Mouse (Mus musculus): ENCODE data around the gene Krt17. TPM values are rescaled to one million over a fixed set of nuclear protein-coding genes. Genes with fewer than 3 reads are reported as not detected.
A peak's percentile ranks its signal among the peaks of the same experiment; 100 is the strongest.

The Krt17 gene
- polyA plus RNA-seq, 1 experiment from 2014 or later = 11.6 TPM

GRCm38 (mm10) chr11:100277726-100278480 is 17.1 kb upstream of the Krt17 start:
- no peak overlapping the region for H3K4me2 ChIP-seq (ENCODE audit: low read depth, severe bottlenecking)
- no peak overlapping the region for H3K27ac ChIP-seq (replicated peaks; ENCODE audit: low read depth, low read length)
- no peaks in the 10 kb centered on the region for H3K9me3 ChIP-seq (ENCODE audit: control insufficient read depth, low read length)
- DNase-seq (ENCODE audit: low spot score) (no peak), ATAC-seq (ENCODE audit: insufficient number of reproducible peaks, low FRiP score, low TSS enrichment, low read depth) (no peak)
- H3K27me3 ChIP-seq (ENCODE audit: control insufficient read depth, insufficient read depth, low read length) = no peaks in the 10 kb centered on the region
- WGBS = 74% methylated on average over 15 of the region's 15 CpGs
- no peak overlapping the region for H3K9ac ChIP-seq (ENCODE audit: low read length)
- H3K36me3 ChIP-seq (ENCODE audit: control insufficient read depth, insufficient read depth, low read length) = no peaks in the 10 kb centered on the region
- no peak overlapping the region for H3K4me3 ChIP-seq (ENCODE audit: low read depth, low read length)
- H3K4me1 ChIP-seq (ENCODE audit: control insufficient read depth, insufficient read depth, low read length) = no peaks in the 10 kb centered on the region

GRCm38 (mm10) chr11:100275466-100275865 is 14.6 kb upstream of the Krt17 start:
- H3K9me3 ChIP-seq (ENCODE audit: control insufficient read depth, low read length) = no peaks in the 10 kb centered on the region
- no peaks in the 10 kb centered on the region for H3K36me3 ChIP-seq (ENCODE audit: control insufficient read depth, insufficient read depth, low read length)
- no peaks in the 10 kb centered on the region for H3K4me1 ChIP-seq (ENCODE audit: control insufficient read depth, insufficient read depth, low read length)
- no peaks in the 10 kb centered on the region for H3K27me3 ChIP-seq (ENCODE audit: control insufficient read depth, insufficient read depth, low read length)
- DNase-seq (ENCODE audit: low spot score) = no peak
- H3K9ac ChIP-seq (ENCODE audit: low read length) = no peak overlapping the region
- ATAC-seq (ENCODE audit: insufficient number of reproducible peaks, low FRiP score, low TSS enrichment, low read depth) = no peak
- no peak overlapping the region for H3K4me2 ChIP-seq (ENCODE audit: low read depth, severe bottlenecking)
- no peak overlapping the region for H3K27ac ChIP-seq (replicated peaks; ENCODE audit: low read depth, low read length)
- 74% methylated on average over 5 of the region's 5 CpGs for WGBS
- no peak overlapping the region for H3K4me3 ChIP-seq (ENCODE audit: low read depth, low read length)

- WGBS = 71% methylated on average over 7 of the region's 7 CpGs
- Histone ChIP-seq H3K4me2 (ENCODE audit: low read depth, severe bottlenecking) (no peak overlapping the region), H3K4me3 (ENCODE audit: low read depth, low read length) (no peak overlapping the region), H3K4me1 (ENCODE audit: control insufficient read depth, insufficient read depth, low read length) (no peaks in the 10 kb centered on the region), H3K9me3 (ENCODE audit: control insufficient read depth, low read length) (no peaks in the 10 kb centered on the region), H3K36me3 (ENCODE audit: control insufficient read depth, insufficient read depth, low read length) (no peaks in the 10 kb centered on the region), H3K27me3 (ENCODE audit: control insufficient read depth, insufficient read depth, low read length) (no peaks in the 10 kb centered on the region), H3K9ac (ENCODE audit: low read length) (no peak overlapping the region), H3K27ac (replicated peaks; ENCODE audit: low read depth, low read length) (no peak overlapping the region)
- DNase-seq (ENCODE audit: low spot score) (no peak), ATAC-seq (ENCODE audit: insufficient number of reproducible peaks, low FRiP score, low TSS enrichment, low read depth) (no peak)
Measured at GRCm38 (mm10) chr11:100274719-100275118, 13.9 kb upstream of the Krt17 start.

- DNase-seq (ENCODE audit: low spot score) (no peak), ATAC-seq (ENCODE audit: insufficient number of reproducible peaks, low FRiP score, low TSS enrichment, low read depth) (no peak)
- WGBS = 86% methylated on average over 1 of the region's 1 CpGs
- no peak overlapping the region for H3K27ac ChIP-seq (replicated peaks; ENCODE audit: low read depth, low read length)
- H3K9me3 ChIP-seq (ENCODE audit: control insufficient read depth, low read length) = no peaks in the 10 kb centered on the region
- no peak overlapping the region for H3K9ac ChIP-seq (ENCODE audit: low read length)
- H3K4me1 ChIP-seq (ENCODE audit: control insufficient read depth, insufficient read depth, low read length) = no peaks in the 10 kb centered on the region
- no peaks in the 10 kb centered on the region for H3K27me3 ChIP-seq (ENCODE audit: control insufficient read depth, insufficient read depth, low read length)
- no peak overlapping the region for H3K4me3 ChIP-seq (ENCODE audit: low read depth, low read length)
- no peak overlapping the region for H3K4me2 ChIP-seq (ENCODE audit: low read depth, severe bottlenecking)
- H3K36me3 ChIP-seq (ENCODE audit: control insufficient read depth, insufficient read depth, low read length) = no peaks in the 10 kb centered on the region
Measured at GRCm38 (mm10) chr11:100271878-100272277, 11.0 kb upstream of the Krt17 start.

GRCm38 (mm10) chr11:100269821-100270332 is 9.0 kb upstream of the Krt17 start, which contains the start of gene Krt42:
Gene Krt42 (minus strand): TSS chr11:100269871.
- Histone ChIP-seq H3K4me1 (ENCODE audit: control insufficient read depth, insufficient read depth, low read length) (no peaks in the 10 kb centered on the region), H3K36me3 (ENCODE audit: control insufficient read depth, insufficient read depth, low read length) (no peaks in the 10 kb centered on the region), H3K27me3 (ENCODE audit: control insufficient read depth, insufficient read depth, low read length) (no peaks in the 10 kb centered on the region), H3K9ac (ENCODE audit: low read length) (no peak within 1 kb of the TSS), H3K4me3 (ENCODE audit: low read depth, low read length) (no peak within 1 kb of the TSS), H3K4me2 (ENCODE audit: low read depth, severe bottlenecking) (no peak within 1 kb of the TSS), H3K9me3 (ENCODE audit: control insufficient read depth, low read length) (no peaks in the 10 kb centered on the region), H3K27ac (replicated peaks; ENCODE audit: low read depth, low read length) (no peak within 1 kb of the TSS)
- no peak for DNase-seq (ENCODE audit: low spot score)
- 88% methylated on average over 7 of the region's 7 CpGs for WGBS
- ATAC-seq (ENCODE audit: insufficient number of reproducible peaks, low FRiP score, low TSS enrichment, low read depth) = no peak

- Histone ChIP-seq H3K36me3 (ENCODE audit: control insufficient read depth, insufficient read depth, low read length) (no peaks in the 10 kb centered on the region), H3K4me3 (ENCODE audit: low read depth, low read length) (no peak overlapping the region), H3K9ac (ENCODE audit: low read length) (no peak overlapping the region), H3K9me3 (ENCODE audit: control insufficient read depth, low read length) (no peaks in the 10 kb centered on the region), H3K4me2 (ENCODE audit: low read depth, severe bottlenecking) (no peak overlapping the region), H3K27me3 (ENCODE audit: control insufficient read depth, insufficient read depth, low read length) (no peaks in the 10 kb centered on the region), H3K27ac (replicated peaks; ENCODE audit: low read depth, low read length) (no peak overlapping the region), H3K4me1 (ENCODE audit: control insufficient read depth, insufficient read depth, low read length) (no peaks in the 10 kb centered on the region)
- 19% methylated on average over 13 of the region's 13 CpGs for WGBS
- peak; percentile 46; the same call in 1 of the 2 replicates for ATAC-seq (ENCODE audit: insufficient number of reproducible peaks, low FRiP score, low TSS enrichment, low read depth)
- DNase-seq (ENCODE audit: low spot score) = peak; percentile 39
Measured at GRCm38 (mm10) chr11:100262058-100262980, 1.5 kb upstream of the Krt17 start.

- WGBS = 88% methylated on average over 9 of the region's 9 CpGs
- Histone ChIP-seq H3K4me1 (ENCODE audit: control insufficient read depth, insufficient read depth, low read length) (no peaks in the 10 kb centered on the region), H3K9me3 (ENCODE audit: control insufficient read depth, low read length) (no peaks in the 10 kb centered on the region), H3K36me3 (ENCODE audit: control insufficient read depth, insufficient read depth, low read length) (no peaks in the 10 kb centered on the region), H3K27me3 (ENCODE audit: control insufficient read depth, insufficient read depth, low read length) (no peaks in the 10 kb centered on the region), H3K4me3 (ENCODE audit: low read depth, low read length) (no peak overlapping the region), H3K27ac (replicated peaks; ENCODE audit: low read depth, low read length) (no peak overlapping the region), H3K4me2 (ENCODE audit: low read depth, severe bottlenecking) (no peak overlapping the region), H3K9ac (ENCODE audit: low read length) (no peak overlapping the region)
- no peak for DNase-seq (ENCODE audit: low spot score)
- no peak for ATAC-seq (ENCODE audit: insufficient number of reproducible peaks, low FRiP score, low TSS enrichment, low read depth)
Measured at GRCm38 (mm10) chr11:100261235-100261605, 391 bp upstream of the Krt17 start.

GRCm38 (mm10) chr11:100259079-100259478 is 1.8 kb downstream of the Krt17 start:
- H3K27me3 ChIP-seq (ENCODE audit: control insufficient read depth, insufficient read depth, low read length) = no peaks in the 10 kb centered on the region
- H3K9ac ChIP-seq (ENCODE audit: low read length) = no peak overlapping the region
- H3K9me3 ChIP-seq (ENCODE audit: control insufficient read depth, low read length) = no peaks in the 10 kb centered on the region
- no peak for ATAC-seq (ENCODE audit: insufficient number of reproducible peaks, low FRiP score, low TSS enrichment, low read depth)
- 93% methylated on average over 9 of the region's 9 CpGs for WGBS
- no peak for DNase-seq (ENCODE audit: low spot score)
- no peaks in the 10 kb centered on the region for H3K36me3 ChIP-seq (ENCODE audit: control insufficient read depth, insufficient read depth, low read length)
- no peak overlapping the region for H3K4me2 ChIP-seq (ENCODE audit: low read depth, severe bottlenecking)
- no peaks in the 10 kb centered on the region for H3K4me1 ChIP-seq (ENCODE audit: control insufficient read depth, insufficient read depth, low read length)
- no peak overlapping the region for H3K4me3 ChIP-seq (ENCODE audit: low read depth, low read length)
- no peak overlapping the region for H3K27ac ChIP-seq (replicated peaks; ENCODE audit: low read depth, low read length)

Measured in limb, embryonic 11.5 days (tissue).